Mouse (Mus musculus) spleen, postnatal 14 days (tissue): ENCODE measurements around the gene Otud5.
"Not testable (repeated sequence)": the region's sequence is repeated elsewhere in the genome, so short reads cannot be mapped to it uniquely, and the experiment has no call there.

Experiments
- DNase-seq, 2 experiments: peaks; one replicate each; pipeline ENCODE4 v3.0.0; 2021 to 2022; ENCODE audit warnings: low spot score in 2 of 2

The Otud5 gene

DNA sequence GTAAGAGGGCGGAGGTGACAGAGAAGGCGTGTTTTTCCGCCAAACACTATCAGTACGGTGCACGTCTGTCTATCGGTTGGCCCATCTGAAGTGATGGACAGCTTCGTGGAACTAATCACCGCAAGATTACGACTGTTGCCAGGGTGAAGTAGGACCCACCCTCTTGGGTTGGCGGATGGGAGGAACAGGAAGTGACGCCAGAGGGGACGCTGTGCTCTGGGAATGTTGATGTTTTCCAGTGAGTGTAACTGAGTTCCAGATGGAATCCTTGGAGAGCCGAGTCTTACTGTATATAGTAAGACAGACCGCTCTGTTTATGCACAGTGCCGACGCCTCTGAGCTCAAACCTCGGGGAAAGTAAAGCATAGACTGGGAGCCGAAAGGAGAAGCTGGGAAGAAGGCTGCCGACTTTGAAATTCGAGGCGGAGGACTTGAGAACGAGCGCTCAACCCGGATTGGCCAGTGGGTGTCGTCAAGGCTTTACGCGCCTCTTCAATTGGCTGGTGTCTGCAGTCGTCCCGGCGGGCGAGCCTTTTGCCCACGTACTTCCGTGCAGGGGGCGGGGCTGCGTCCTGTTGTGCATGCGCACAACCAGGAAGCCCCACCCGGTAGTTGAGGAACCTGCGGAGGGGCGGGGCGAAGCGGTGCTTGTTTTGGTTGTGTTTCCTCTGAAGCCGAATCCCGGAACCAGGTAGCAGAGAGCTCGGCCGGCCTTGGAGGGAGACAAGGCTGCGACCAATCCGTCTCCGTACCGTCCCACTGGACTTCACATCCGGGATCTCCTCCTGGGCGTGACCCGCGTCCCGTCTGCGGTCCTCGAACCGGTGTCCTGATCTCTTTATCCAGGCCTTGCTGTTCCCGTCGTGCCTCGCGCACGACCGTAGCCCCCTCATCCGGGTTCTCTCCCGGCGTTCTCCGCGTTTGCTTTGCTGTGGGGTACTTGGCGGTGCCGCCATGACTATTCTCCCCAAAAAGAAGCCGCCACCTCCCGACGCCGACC lies at the start of gene Otud5:
Gene Otud5, plus strand, starts transcription at position 202 of the 1,000 bp plus-strand sequence.
- DNase-seq: peak; percentile 88 to 89

DNA sequence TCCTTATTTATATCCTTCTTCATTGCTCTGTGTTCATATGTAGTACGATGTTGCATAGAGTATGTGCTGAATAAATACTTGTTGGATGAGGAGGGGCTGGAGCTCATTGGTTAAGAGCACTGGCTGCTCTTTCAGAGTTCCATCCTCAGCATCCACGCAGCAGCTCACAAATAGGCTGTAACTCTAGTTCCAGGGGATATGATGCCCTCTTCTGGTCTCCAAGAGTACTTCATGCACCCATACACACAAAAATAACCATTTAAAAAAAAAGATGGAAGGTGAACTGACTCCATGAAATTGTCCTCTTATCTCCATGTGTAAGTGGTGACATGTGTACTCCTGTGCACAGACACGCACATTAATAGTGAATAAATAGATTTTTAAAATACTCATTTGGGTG lies 47.8 kb upstream of the Otud5 start:
- no peak for DNase-seq

DNA sequence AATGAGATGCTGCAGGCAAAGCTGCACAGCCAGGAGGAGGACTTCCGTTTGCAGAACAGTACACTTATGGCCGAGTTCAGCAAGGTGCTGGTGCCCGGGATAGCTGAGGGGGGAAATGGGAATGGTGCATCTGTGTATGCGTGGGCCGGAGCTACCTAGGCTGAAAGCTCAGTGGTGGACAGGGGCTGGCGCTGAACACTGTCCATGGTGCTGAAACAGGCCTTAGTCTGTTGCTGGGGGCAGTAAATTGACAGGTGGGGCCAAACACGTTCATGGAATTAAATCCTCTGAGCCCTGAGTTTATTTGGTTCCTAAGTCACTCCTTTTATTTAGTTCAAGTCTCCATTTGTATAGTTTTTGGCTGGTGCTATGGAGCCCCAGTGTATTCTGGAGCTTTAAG lies 46.1 kb upstream of the Otud5 start:
- no peak for DNase-seq

DNA sequence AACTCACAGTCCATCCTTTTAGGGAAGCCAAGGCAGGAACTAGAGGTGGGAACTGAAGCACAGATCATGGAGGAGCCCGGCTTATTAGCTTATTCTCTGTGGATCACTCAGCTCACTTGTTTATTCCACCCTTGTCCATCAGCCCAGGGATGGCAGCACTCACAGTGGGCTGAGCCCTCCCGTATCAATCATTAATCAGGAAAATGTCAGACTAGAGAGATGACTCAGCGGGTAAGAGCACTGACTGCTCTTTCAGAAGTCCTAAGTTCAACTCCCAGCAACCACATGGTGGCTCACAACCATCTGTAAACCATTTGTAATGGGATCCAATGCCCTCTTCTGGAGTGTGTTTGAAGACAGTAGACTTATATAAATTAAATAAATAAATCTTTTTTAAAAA lies 43.8 kb upstream of the Otud5 start:
- no peak for DNase-seq

DNA sequence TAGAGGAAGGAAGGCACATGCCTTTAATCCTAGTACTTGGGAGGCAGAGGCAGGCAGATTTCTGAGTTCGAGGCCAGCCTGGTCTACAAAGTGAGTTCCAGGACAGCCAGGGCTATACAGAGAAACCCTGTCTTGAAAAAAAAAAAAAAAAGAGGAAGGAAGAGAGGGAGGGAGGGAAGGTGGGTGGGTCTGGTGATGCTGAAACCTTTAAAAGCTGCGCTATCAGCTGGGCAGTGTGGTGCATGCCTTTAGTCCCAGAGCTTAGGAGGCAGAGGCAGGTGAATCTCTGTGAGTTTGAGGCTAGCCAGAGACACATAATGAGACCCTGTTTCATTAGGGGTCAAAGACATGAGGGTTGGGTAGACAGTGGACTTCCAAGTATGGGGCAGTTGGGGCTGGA lies 39.0 kb upstream of the Otud5 start:
- not testable (repeated sequence) for DNase-seq

DNA sequence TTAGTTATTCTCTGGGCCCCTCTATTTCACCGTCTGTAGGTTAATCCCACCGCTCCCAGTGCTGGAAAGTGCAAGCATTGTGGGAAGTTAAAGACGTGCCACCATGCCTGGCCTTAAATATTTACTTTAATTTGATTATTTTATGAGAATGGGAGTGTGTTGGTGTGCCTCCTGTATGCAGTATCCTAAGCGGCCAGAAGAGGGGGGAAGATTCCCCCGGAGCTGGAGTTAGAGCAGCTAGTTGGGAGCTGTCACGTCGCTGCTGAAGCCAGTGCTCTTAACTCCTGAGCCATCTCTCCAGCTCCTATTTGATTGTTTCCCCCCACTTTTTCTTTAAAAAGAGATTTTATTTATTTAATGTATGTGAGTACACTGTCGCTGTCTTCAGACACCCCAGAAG lies 26.1 kb upstream of the Otud5 start:
- DNase-seq: peak; percentile 17 to 56

DNA sequence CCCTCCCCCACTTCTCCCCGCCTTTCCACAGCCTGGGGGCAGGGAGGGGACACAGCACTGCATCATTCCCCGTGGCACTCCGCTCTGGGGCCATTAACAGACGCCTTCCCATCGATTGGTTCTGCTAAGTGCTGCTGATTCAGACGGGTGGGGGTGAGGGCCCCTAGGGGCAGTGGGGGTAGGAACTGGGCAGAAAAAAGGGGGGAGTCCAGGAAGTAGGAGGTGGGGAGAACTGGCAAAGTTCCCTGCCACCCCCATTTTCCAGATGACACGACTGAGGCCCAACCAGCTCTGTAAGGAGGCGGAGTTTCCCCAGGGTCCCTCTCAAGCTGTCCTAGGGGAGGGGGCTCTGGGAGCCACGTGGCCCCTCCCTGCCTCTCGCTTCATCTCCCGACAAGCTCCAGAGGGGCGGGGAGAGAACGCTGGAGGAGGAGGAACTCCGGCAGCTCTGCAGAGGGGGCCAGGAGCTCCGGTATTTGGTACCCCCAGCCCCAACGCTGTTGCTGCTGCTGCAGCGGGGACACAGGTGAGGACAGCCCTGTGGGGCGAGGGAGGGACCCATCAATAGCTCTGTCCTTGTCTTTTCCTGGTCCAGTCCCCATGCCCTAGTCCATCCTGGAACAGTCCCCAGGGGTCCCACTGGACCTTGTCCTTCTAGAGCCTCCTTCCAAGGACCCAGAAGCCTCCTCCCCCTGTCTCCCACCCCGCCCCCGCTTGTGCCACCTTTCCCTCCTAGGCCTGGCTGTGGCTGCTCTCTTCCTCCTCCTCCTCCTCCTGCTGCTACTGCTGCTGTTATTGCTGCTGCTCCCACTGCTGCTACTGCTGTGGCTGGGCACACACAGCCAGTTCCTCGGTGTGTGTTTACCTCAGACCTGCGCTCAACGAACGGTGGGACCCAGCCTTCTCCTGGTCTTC lies 19.0 kb upstream of the Otud5 start, which contains the start of gene Kcnd1:
Gene Kcnd1, plus strand, starts transcription at position 425 of the 915 bp plus-strand sequence.
- no peak for DNase-seq

DNA sequence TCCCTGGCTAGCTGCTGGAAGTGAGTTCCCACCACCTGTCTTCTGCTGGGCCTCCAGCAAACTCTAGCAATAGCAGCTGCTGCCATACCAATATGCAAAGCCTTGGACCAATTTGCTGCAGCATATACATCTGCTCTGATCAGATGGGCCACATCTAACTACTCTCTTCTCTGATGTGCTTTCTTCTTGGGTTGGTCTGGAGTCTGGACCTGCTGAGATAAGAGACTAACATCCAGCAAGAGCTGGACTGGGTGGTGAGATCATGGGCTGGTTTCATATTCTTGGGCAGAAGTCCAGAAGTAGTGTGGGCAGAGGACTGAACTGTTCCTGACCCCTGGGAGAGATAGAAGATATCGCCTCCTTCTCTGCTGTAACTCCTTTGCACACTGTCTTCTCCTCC lies 4.0 kb upstream of the Otud5 start:
- no peak for DNase-seq

DNA sequence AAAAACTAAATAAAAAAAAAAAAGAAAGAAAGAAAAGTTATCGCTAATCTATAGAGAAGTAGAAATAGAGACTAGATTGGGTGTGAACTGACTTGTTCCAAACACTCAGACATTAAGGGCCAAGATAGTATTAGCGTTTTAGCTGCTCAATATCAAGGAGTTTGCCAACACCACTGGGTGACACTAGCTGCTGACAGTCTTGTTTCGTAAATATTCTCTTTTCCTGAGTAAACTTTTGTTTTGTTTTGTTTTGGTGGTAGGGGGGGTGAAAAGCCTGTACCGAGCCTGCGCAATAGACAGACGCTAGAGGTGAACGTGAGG lies 362 bp upstream of the Otud5 start:
- DNase-seq: no peak

DNA sequence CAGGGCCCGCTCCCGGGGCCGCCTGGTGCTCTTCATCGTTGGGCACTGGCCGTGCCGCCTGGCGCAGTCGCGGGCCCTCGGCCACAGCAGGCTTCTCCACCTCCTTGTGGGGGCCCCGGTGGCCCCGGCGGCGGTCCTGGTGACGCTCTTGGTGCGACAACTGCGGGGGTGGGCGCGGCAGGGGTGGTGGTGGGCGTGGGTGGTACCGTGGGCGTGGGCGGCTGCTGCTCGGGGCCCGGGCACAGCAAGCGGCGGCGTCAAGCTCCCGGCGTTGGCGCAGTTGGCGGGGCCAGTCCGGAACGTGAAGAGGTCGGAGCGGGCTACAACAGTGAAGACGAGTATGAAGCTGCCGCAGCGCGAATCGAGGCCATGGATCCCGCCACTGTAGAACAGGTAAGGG lies 1.2 kb downstream of the Otud5 start:
- DNase-seq: peak; percentile 15 to 32

DNA sequence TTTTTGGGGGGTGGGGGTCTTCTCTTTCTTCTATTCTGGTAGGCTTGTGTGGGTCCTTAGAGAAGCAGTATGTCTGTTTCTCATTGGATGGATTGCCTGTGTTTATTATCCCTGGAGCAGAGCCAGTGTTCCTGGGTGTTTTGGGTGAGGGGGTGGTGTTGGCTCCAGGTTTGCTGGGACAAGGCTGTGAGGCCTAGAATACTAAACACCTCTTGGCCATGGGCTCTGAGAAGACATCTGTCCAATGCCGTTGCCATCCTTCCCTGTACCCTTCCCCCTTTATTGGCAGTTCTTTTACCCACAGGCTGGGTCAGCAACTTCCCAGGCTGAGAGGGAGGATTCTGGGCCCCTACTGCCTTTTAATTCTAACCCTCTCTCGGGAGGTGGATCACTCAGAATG lies 6.7 kb downstream of the Otud5 start:
- no peak for DNase-seq

DNA sequence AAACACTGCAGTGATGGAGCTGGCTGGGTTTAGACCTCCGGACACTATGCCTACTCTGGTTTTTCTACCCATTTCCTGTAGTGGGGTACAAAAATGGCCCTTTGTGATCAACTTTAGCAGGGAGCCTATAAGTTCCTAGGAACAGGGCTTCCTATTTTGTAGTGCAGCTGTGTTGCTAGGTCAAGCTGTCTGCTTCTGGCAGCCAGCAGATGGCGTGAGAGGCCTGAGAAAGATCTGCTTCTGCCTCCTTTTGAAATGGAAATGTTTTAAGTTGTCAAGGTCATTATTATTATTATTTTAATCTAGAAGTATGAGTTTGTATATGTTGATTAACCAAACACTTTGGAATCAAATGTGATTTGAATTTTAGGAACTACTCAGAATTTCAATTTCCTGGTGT lies 13.4 kb downstream of the Otud5 start:
- peak; percentile 25 to 38 for DNase-seq

DNA sequence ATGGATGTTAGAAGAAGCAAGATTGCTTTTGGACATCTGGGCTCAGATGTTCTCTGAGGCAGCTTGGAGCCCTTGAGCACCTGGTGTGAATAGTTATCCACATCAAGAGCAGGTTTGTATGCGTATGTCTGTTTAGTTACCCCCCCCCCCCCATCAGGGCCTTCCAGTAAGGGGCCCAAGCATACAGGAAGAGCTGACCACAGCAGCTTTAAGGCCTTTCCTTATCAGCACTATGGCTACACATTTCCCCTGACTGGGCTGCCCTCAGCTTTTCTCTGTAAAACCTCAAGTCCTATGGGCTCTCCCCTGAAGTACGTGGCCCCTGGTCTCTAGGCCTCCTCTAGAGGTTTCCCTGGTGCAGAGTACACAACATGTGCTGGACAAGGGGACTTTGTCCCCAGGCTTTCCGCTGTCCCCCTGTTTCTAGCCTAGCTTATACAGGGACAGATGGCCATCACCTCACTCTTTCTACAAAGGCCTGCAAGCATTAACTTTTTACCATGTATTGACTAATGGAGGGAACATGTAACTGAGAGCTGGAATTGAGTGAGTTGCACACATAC lies 18.1 kb downstream of the Otud5 start:
- no peak for DNase-seq

DNA sequence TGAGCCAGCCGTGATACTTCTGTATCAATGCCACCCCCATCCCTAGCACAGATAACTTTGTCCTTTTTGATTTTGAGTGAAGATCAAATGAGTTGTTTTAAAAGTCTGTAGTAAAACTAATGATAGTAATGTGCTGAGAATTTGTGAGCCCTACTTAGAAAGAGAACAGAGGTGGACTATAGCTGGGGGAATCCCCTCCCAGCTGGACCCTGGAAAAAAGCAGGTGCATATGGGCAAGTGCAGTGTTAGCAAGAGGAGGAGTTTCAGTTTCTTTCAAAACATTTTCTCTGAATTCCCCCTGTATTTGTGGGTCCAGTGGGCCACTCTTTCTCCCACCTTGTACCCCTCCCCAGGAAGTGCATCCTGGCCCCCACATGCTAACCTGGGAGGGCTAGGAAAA lies 22.0 kb downstream of the Otud5 start:
- DNase-seq: no peak

DNA sequence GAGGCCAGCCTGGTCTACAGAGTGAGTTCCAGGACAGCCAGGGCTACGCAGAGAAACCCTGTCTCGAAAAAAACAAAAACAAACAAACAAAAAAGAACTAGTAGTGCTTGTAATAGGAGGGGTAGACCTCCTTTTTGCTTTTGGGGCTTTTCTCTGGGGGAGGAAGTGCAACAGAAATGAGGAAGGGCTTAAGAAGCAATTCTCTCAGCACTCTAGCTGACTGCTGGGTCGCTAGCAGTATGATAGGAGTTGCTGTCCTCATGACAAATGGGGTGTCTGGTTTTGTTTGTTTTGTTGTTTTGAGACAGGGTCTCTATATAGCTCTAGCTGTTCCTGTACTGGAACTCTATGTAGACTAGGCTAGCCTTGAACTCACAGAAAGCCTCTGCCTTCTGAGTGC lies 23.4 kb downstream of the Otud5 start:
- DNase-seq: no peak

DNA sequence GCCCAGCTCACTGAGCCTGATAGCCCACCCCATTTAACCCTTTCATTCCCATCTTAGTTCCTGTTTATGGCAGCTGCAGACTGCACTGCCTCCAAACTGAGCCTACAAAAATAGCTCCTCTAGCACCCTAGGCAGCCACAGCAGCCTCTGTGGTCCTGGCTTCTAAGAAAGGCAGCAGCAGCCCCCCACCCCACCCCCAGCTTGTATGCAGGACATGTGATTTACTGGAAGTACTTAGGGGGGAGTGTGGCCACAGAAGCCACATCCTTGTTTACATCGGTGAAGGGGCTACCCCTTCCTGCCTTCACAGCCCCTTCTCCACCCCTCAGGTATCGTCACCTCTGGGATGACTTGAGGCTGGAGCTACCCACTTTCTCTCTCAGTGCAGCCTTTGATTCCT lies 24.2 kb downstream of the Otud5 start:
- no peak for DNase-seq

DNA sequence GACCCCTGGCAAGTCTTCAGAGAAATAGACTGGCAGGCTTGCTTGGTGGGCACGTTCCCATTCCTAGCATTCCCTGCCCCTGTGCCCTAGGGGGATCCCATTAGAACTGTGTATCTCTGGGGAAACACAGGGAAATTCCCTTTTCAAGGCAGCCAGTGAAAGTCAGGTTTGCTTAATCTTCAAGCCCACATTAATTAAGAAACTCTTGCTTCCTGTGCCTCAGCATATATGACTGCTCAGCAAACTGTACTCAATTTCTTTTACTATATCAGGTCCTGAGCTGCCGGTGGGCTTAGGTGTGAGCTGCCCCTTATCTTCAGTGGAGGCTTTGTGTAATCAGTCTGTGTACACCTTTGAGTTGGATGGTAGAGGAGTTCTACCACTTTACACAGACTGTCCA lies 24.6 kb downstream of the Otud5 start:
- no peak for DNase-seq

DNA sequence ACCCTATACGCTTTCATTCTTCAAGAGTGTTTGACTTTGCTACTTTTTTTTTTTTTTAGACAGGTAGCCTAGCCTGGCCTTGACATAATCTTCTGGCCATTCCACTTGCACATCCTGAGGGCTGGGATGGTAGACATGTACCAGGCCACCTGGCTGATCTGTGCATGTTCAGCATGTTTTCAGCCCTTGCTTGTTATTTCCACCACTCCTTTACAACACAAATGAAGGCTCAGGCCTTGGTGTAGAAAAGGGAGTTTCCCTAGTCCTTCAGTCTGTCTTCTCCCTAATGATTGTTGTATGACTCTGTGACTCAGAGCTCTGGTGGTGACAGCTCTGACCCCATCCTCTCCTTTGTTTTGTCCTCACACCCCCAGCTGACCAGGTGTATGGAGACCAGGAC lies 26.0 kb downstream of the Otud5 start:
- no peak for DNase-seq

DNA sequence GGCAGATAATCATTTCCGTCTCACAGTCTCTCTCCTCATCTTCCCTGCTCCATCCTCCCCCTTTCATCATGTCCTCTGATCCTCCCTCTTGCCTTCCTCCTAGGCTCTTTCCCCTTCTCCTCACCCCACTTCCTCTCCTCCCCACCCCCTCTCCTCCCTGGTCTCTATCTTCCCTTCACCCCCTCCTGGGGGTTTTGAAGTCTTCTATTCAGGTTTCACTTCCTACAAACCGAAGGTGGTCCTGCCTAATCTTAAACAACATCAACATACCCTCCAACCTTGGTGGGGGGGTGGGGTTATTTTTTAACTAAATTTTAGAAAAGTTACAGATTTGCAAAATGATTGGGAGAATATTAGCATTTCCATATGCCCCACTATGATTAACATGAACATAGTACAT lies 27.3 kb downstream of the Otud5 start:
- no peak for DNase-seq

DNA sequence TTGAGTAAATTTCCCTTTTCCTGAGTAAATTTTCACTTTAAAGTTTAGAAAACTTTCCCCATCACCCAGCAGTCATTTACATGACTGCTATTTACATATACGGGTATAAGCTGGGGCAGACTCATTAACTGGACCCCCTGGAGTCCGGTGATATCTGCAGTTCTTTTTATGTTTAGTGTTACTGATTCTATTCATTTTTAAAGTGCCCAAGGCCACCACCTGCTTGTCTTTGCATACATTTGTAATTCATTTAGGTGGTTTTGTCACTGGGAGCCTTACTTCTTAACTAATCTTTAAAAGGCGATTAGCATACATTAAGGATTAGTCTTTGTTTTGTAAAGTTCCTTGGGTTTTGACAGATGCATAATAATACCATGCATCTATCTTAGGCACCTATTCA lies 28.7 kb downstream of the Otud5 start:
- no peak for DNase-seq

DNA sequence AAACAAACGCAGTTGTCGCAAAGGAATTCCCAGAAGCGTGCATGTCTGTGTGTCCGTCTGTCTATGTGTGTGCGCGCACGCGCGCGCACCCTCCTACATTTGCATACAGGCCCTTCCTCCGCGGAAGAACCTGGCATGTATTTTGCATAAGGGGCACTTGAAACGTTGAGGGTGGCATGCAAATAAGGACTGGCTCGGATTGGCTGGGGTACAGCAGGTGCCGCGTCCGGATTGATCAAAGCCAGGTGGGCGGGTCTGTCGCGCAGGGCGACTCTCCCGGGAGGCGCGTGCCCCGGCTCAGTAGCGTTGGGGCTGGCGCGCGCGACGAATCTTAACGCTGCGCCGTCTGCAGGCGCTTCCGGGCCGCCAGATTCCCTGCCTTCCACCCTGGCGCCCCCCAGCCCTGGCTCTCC lies 36.8 kb downstream of the Otud5 start, which contains the start of gene Pim2:
Gene Pim2, plus strand, starts transcription at position 256 of the 413 bp plus-strand sequence.
- DNase-seq: peak; percentile 64 to 74

DNA sequence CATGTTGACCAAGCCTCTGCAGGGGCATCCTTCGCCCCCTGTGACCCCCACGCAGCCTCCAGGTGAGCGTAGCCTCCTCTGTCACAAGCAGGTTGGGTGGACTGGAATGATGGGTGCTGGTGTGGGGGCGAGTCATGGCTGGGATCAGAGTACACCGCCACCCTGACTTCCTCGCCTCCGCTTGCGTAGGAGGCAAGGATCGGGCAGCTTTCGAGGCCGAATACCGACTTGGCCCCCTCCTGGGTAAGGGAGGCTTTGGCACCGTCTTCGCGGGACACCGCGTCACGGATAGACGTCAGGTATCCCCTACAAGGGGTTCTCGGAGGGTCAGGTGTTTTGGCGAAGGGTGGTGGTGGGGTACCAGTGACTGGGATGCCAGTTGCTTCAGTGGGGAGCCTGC lies 37.3 kb downstream of the Otud5 start:
- no peak for DNase-seq
